Mouse (Mus musculus): ENCODE measurements at regions not wholly inside any gene's neighbourhood (a gene's known extent, or its start where the extent isn't known, plus 50 kb on each side); places are given as distances from the start of the nearest gene placed in this dataset.

- Histone ChIP-seq H3K4me3 (replicated peaks) (no peak overlapping the region), H3K4me2 (no peak overlapping the region), H3K27me3 (no peaks in the 10 kb centered on the region), H3K27ac (no peak overlapping the region), H3K9ac (no peak overlapping the region), H3K36me3 (no peaks in the 10 kb centered on the region), H3K9me3 (replicated peaks) (no peaks in the 10 kb centered on the region), H3K4me1 (no peaks in the 10 kb centered on the region)
- ATAC-seq (replicated peaks; ENCODE audit: low FRiP score), result no peak
- WGBS, result 70% methylated on average over 2 of the region's 2 CpGs
Measured at GRCm38 (mm10) chr3:73934491-73934890, 226.3 kb upstream of the Bche start.

GRCm38 (mm10) chr3:73932185-73932584 is 224.0 kb upstream of the Bche start:
- H3K4me2 ChIP-seq, result no peak overlapping the region
- peak; percentile 87 for ATAC-seq (replicated peaks; ENCODE audit: low FRiP score)
- H3K9ac ChIP-seq, result no peak overlapping the region
- no peak overlapping the region for H3K27ac ChIP-seq
- no peaks in the 10 kb centered on the region for H3K4me1 ChIP-seq
- no peak overlapping the region for H3K4me3 ChIP-seq (replicated peaks)
- no peaks in the 10 kb centered on the region for H3K36me3 ChIP-seq
- no peaks in the 10 kb centered on the region for H3K27me3 ChIP-seq
- H3K9me3 ChIP-seq (replicated peaks), result no peaks in the 10 kb centered on the region
- 48% methylated on average over 1 of the region's 1 CpGs for WGBS
